Mouse (Mus musculus) CH12.LX (cell line): Measurements from ENCODE around the gene Olfr94. TPM values are rescaled to one million over a fixed set of nuclear protein-coding genes. Genes with fewer than 3 reads are reported as not detected.
"Not testable (repeated sequence)": the region's sequence is repeated elsewhere in the genome, so short reads cannot be mapped to it uniquely, and the experiment has no call there.

Source experiments
- DNase-seq: peaks from one replicate; pipeline ENCODE4 v3.0.0-alpha.2; 2013; ENCODE audit errors: extremely low read depth
- H3K27ac ChIP-seq: 2 replicates; pipeline ENCODE4 v1.5.1; 2012; ENCODE audit warnings: low read depth, mild to moderate bottlenecking, control low read depth, moderate library complexity; ENCODE audit not compliant: insufficient read depth
- H3K27me3 ChIP-seq: replicated peaks from 2 replicates; pipeline ENCODE3; 2012; ENCODE audit warnings: inconsistent platforms
- H3K36me3 ChIP-seq, 2 experiments: replicated peaks in 1 of 2; 2 replicates each; pipeline versions ENCODE3 to v1.6.1; 2012; ENCODE audit warnings: inconsistent platforms in 1 of 2, low read length in 1 of 2, mild to moderate bottlenecking in 1 of 2, mixed read lengths in 1 of 2, moderate library complexity in 1 of 2; ENCODE audit not compliant: control insufficient read depth in 1 of 2, insufficient read depth in 1 of 2
- H3K4me1 ChIP-seq, 2 experiments: 2 replicates each; pipeline ENCODE4 v1.6.1; 2012; ENCODE audit warnings: inconsistent platforms in 1 of 2, moderate library complexity in 1 of 2; ENCODE audit not compliant: insufficient read depth in 2 of 2, control insufficient read depth in 1 of 2
- H3K4me2 ChIP-seq: 2 replicates; pipeline ENCODE4 v1.6.1; 2012; ENCODE audit warnings: low read depth, mild to moderate bottlenecking, control low read depth; ENCODE audit not compliant: poor library complexity, insufficient read depth, severe bottlenecking
- H3K4me3 ChIP-seq, 3 experiments: fragments of 150-350 bp in 1 of 3; sonication (generic) in 1 of 3; replicated peaks in 1 of 3; 2 replicates each; pipeline versions ENCODE3 to v1.5.1; 2011 to 2012; ENCODE audit warnings: low read depth in 2 of 3, low read length in 2 of 3, mild to moderate bottlenecking in 2 of 3, moderate library complexity in 2 of 3, control low read depth in 1 of 3, improper control_type of control experiment in 1 of 3, inconsistent platforms in 1 of 3, mixed read lengths in 1 of 3; ENCODE audit not compliant: poor library complexity in 1 of 3
- H3K79me2 ChIP-seq: replicated peaks from 2 replicates; pipeline ENCODE4 v1.6.1; 2012; ENCODE audit warnings: mild to moderate bottlenecking, moderate library complexity; ENCODE audit not compliant: control insufficient read depth, poor library complexity, insufficient read depth, severe bottlenecking; ENCODE audit errors: extremely low read depth
- H3K9ac ChIP-seq: 2 replicates; pipeline ENCODE4 v1.6.1; 2012; ENCODE audit warnings: low read depth, mild to moderate bottlenecking, control low read depth, moderate library complexity; ENCODE audit not compliant: insufficient read depth
- H3K9me3 ChIP-seq: replicated peaks from 2 replicates; pipeline ENCODE3; 2012; ENCODE audit warnings: low read length, inconsistent platforms, mixed read lengths
- BHLHE40 ChIP-seq: IDR thresholded peaks from 2 replicates; pipeline ENCODE4 v1.6.1; 2011; ENCODE audit warnings: mild to moderate bottlenecking, low read depth, low read length, improper control_type of control experiment
- CHD1 ChIP-seq: IDR thresholded peaks from 2 replicates; pipeline ENCODE4 v1.6.1; 2012; ENCODE audit warnings: low read depth, low read length, improper control_type of control experiment, inconsistent platforms
- CTCF ChIP-seq, 2 experiments: IDR thresholded peaks in 1 of 2; conservative IDR thresholded peaks in 1 of 2; 2 replicates each; pipeline ENCODE4 v1.5.1; 2011 to 2012; ENCODE audit warnings: low read depth in 2 of 2, low read length in 2 of 2, improper control_type of control experiment in 1 of 2, inconsistent platforms in 1 of 2, mild to moderate bottlenecking in 1 of 2, moderate library complexity in 1 of 2
- ELF1 ChIP-seq: IDR thresholded peaks from 2 replicates; pipeline ENCODE4 v1.6.1; 2014; ENCODE audit warnings: low read depth, mild to moderate bottlenecking, inconsistent platforms, low read length, improper control_type of control experiment
- KAT2A ChIP-seq: IDR thresholded peaks from 2 replicates; pipeline ENCODE4 v1.6.1; 2012; ENCODE audit warnings: low read length, improper control_type of control experiment, inconsistent platforms; ENCODE audit not compliant: insufficient replicate concordance
- MAFK ChIP-seq: IDR thresholded peaks from 2 replicates; pipeline ENCODE4 v1.6.1; 2011; ENCODE audit warnings: low read length, improper control_type of control experiment; ENCODE audit not compliant: insufficient replicate concordance
- MAZ ChIP-seq: IDR thresholded peaks from 2 replicates; pipeline ENCODE4 v1.6.1; 2012; ENCODE audit warnings: low read depth, mild to moderate bottlenecking, inconsistent platforms, low read length, improper control_type of control experiment, moderate library complexity
- MEF2A ChIP-seq: IDR thresholded peaks from 2 replicates; pipeline ENCODE4 v1.6.1; 2014; ENCODE audit warnings: low read depth, mild to moderate bottlenecking, inconsistent platforms, low read length, improper control_type of control experiment, borderline replicate concordance
- MYC ChIP-seq: IDR thresholded peaks from 2 replicates; pipeline ENCODE4 v1.6.1; 2011; ENCODE audit warnings: low read depth, mild to moderate bottlenecking, improper control_type of control experiment, low read length
- PAX5 ChIP-seq: IDR thresholded peaks from 2 replicates; pipeline ENCODE4 v1.6.1; 2012; ENCODE audit warnings: low read length, inconsistent platforms, mixed read lengths
- SIN3A ChIP-seq: IDR thresholded peaks from 2 replicates; pipeline ENCODE4 v1.6.1; 2012; ENCODE audit warnings: low read length, improper control_type of control experiment, inconsistent platforms
- SMC3 ChIP-seq: IDR thresholded peaks from 2 replicates; pipeline ENCODE4 v1.6.1; 2011; ENCODE audit warnings: low read depth, low read length, improper control_type of control experiment
- ZMIZ1 ChIP-seq: IDR thresholded peaks from 2 replicates; pipeline ENCODE4 v1.6.1; 2012; ENCODE audit warnings: low read depth, mild to moderate bottlenecking, inconsistent platforms, low read length, improper control_type of control experiment
- dilution Hi-C: fragments of 300-500 bp; cut with MboI; formaldehyde crosslinking; loops from 2 replicates; pipeline ENCODE4 v1.14.3; 2020; ENCODE audit warnings: low sequenced_read_pairs; ENCODE audit not compliant: extremely low pct_unique_long_range_greater_than_20kb, extremely low pct_ligation_motif_present
- in situ Hi-C: fragments of 300-500 bp; cut with MboI; formaldehyde crosslinking; loops from 3 replicates; pipeline ENCODE4 v1.14.3; 2019; ENCODE audit warnings: low sequenced_read_pairs, low pct_ligation_motif_present, low pct_unique_long_range_greater_than_20kb, mixed read lengths
- polyA plus RNA-seq: library from polyadenylated mRNA; unstranded; fragments of >175 nt; gene quantifications from 2 replicates; pipeline ENCODE4 v1.2.1, GENCODE M21; 2012; ENCODE audit warnings: low read depth; ENCODE audit not compliant: insufficient read length
- total RNA-seq, 2 experiments: library from RNA; depleted of rRNA; stranded (reverse); fragments of 300-350 nt in 1 of 2; fragments of >200 nt in 1 of 2; gene quantifications; 2 replicates each; pipeline ENCODE4 v1.2.3; 2012 to 2014

The Olfr94 gene
- total and polyA plus RNA-seq, 3 experiments = not detected

GRCm38 (mm10) chr17:37246715-37247114 lies 45.9 kb upstream of the Olfr94 start (continued):
- TF ChIP-seq PAX5 = no peak
- TF ChIP-seq MEF2A = peak; percentile 31; the same call in 1 of the 2 replicates
- TF ChIP-seq MYC = no peak
- no peak for TF ChIP-seq SIN3A
- no peak for TF ChIP-seq CHD1
- TF ChIP-seq MAZ = no peak
- peak; percentile 42; the same call in 1 of the 2 replicates for TF ChIP-seq ELF1
- TF ChIP-seq ZMIZ1 = peak; percentile 94
- peak; percentile 35; the same call in 1 of the 2 replicates for TF ChIP-seq BHLHE40
- peak in 1 of 2 experiments; percentile 69; a peak in 2 of 4 replicates for TF ChIP-seq CTCF (conservative IDR thresholded peaks at IDR 0.05 in 1 of 2, IDR thresholded peaks at IDR 0.05 in 1 of 2; ENCODE audit: low read depth in 2 of 2, low read length in 2 of 2)
- TF ChIP-seq KAT2A = no peak

- Histone ChIP-seq H3K27me3 (no peaks in the 10 kb centered on the region), H3K36me3 (no peaks in the 10 kb centered on the region), H3K79me2 (no peaks in the 10 kb centered on the region)
- in situ Hi-C loops (no loop called here), dilution Hi-C loops (no loop called here)
- TF ChIP-seq MAFK (no peak), CTCF (conservative IDR thresholded peaks at IDR 0.05 in 1 of 2, IDR thresholded peaks at IDR 0.05 in 1 of 2; ENCODE audit: low read depth in 2 of 2, low read length in 2 of 2) (no peak), MYC (no peak), SMC3 (no peak)
- TF ChIP-seq, all 38 proteins: peak for 0
- no peak overlapping the region for H3K4me2 ChIP-seq
- no peak overlapping the region for H3K9ac ChIP-seq
- H3K9me3 ChIP-seq = peaks cover 8% of the 10 kb centered on the region
- peaks cover 0 to 4% of the 10 kb centered on the region in 2 experiments; a peak in 1 of 4 replicates for H3K4me1 ChIP-seq
- DNase-seq = no peak
- H3K27ac ChIP-seq = no peak overlapping the region
- H3K4me3 ChIP-seq = no peak overlapping the region
These were observed 41.4 kb upstream of the Olfr94 start for GRCm38 (mm10) chr17:37242198-37242597.

GRCm38 (mm10) chr17:37237230-37237629 lies 36.4 kb upstream of the Olfr94 start, which contains the start of gene Olfr97:
Olfr97 (minus strand) TSS chr17:37237330.
- H3K4me3 ChIP-seq, H3K27me3 ChIP-seq, H3K4me2 ChIP-seq, dilution Hi-C loops, H3K9me3 ChIP-seq, H3K36me3 ChIP-seq, H3K79me2 ChIP-seq, in situ Hi-C loops, H3K9ac ChIP-seq, H3K4me1 ChIP-seq, DNase-seq, H3K27ac ChIP-seq: not testable (repeated sequence)
